Mouse (Mus musculus) CH12.LX (cell line): ENCODE results near the gene Hist1h3e. TPM values are rescaled to one million over a fixed set of nuclear protein-coding genes. Genes with fewer than 3 reads are reported as not detected.
A peak's percentile ranks its signal among the peaks of the same experiment; 100 is the strongest.

ENCODE experiments used
- DNase-seq: peaks from one replicate; pipeline ENCODE4 v3.0.0-alpha.2; 2013; ENCODE audit errors: extremely low read depth
- H3K27ac ChIP-seq: 2 replicates; pipeline ENCODE4 v1.5.1; 2012; ENCODE audit warnings: low read depth, mild to moderate bottlenecking, control low read depth, moderate library complexity; ENCODE audit not compliant: insufficient read depth
- H3K27me3 ChIP-seq: replicated peaks from 2 replicates; pipeline ENCODE3; 2012; ENCODE audit warnings: inconsistent platforms
- H3K36me3 ChIP-seq, 2 experiments: replicated peaks in 1 of 2; 2 replicates each; pipeline versions ENCODE3 to v1.6.1; 2012; ENCODE audit warnings: inconsistent platforms in 1 of 2, low read length in 1 of 2, mild to moderate bottlenecking in 1 of 2, mixed read lengths in 1 of 2, moderate library complexity in 1 of 2; ENCODE audit not compliant: control insufficient read depth in 1 of 2, insufficient read depth in 1 of 2
- H3K4me1 ChIP-seq, 2 experiments: 2 replicates each; pipeline ENCODE4 v1.6.1; 2012; ENCODE audit warnings: inconsistent platforms in 1 of 2, moderate library complexity in 1 of 2; ENCODE audit not compliant: insufficient read depth in 2 of 2, control insufficient read depth in 1 of 2
- H3K4me2 ChIP-seq: 2 replicates; pipeline ENCODE4 v1.6.1; 2012; ENCODE audit warnings: low read depth, mild to moderate bottlenecking, control low read depth; ENCODE audit not compliant: poor library complexity, insufficient read depth, severe bottlenecking
- H3K4me3 ChIP-seq, 3 experiments: fragments of 150-350 bp in 1 of 3; sonication (generic) in 1 of 3; replicated peaks in 1 of 3; 2 replicates each; pipeline versions ENCODE3 to v1.5.1; 2011 to 2012; ENCODE audit warnings: low read depth in 2 of 3, low read length in 2 of 3, mild to moderate bottlenecking in 2 of 3, moderate library complexity in 2 of 3, control low read depth in 1 of 3, improper control_type of control experiment in 1 of 3, inconsistent platforms in 1 of 3, mixed read lengths in 1 of 3; ENCODE audit not compliant: poor library complexity in 1 of 3
- H3K79me2 ChIP-seq: replicated peaks from 2 replicates; pipeline ENCODE4 v1.6.1; 2012; ENCODE audit warnings: mild to moderate bottlenecking, moderate library complexity; ENCODE audit not compliant: control insufficient read depth, poor library complexity, insufficient read depth, severe bottlenecking; ENCODE audit errors: extremely low read depth
- H3K9ac ChIP-seq: 2 replicates; pipeline ENCODE4 v1.6.1; 2012; ENCODE audit warnings: low read depth, mild to moderate bottlenecking, control low read depth, moderate library complexity; ENCODE audit not compliant: insufficient read depth
- H3K9me3 ChIP-seq: replicated peaks from 2 replicates; pipeline ENCODE3; 2012; ENCODE audit warnings: low read length, inconsistent platforms, mixed read lengths
- BHLHE40 ChIP-seq: IDR thresholded peaks from 2 replicates; pipeline ENCODE4 v1.6.1; 2011; ENCODE audit warnings: mild to moderate bottlenecking, low read depth, low read length, improper control_type of control experiment
- CHD1 ChIP-seq: IDR thresholded peaks from 2 replicates; pipeline ENCODE4 v1.6.1; 2012; ENCODE audit warnings: low read depth, low read length, improper control_type of control experiment, inconsistent platforms
- CHD2 ChIP-seq: IDR thresholded peaks from 2 replicates; pipeline ENCODE4 v1.6.1; 2011; ENCODE audit warnings: low read length, improper control_type of control experiment
- CTCF ChIP-seq, 2 experiments: IDR thresholded peaks in 1 of 2; conservative IDR thresholded peaks in 1 of 2; 2 replicates each; pipeline ENCODE4 v1.5.1; 2011 to 2012; ENCODE audit warnings: low read depth in 2 of 2, low read length in 2 of 2, improper control_type of control experiment in 1 of 2, inconsistent platforms in 1 of 2, mild to moderate bottlenecking in 1 of 2, moderate library complexity in 1 of 2
- E2F4 ChIP-seq: IDR thresholded peaks from 2 replicates; pipeline ENCODE4 v1.6.1; 2011; ENCODE audit warnings: low read depth, low read length, improper control_type of control experiment; ENCODE audit not compliant: insufficient replicate concordance
- ELF1 ChIP-seq: IDR thresholded peaks from 2 replicates; pipeline ENCODE4 v1.6.1; 2014; ENCODE audit warnings: low read depth, mild to moderate bottlenecking, inconsistent platforms, low read length, improper control_type of control experiment
- EP300 ChIP-seq: IDR thresholded peaks from 2 replicates; pipeline ENCODE4 v1.6.1; 2011; ENCODE audit warnings: low read length, improper control_type of control experiment
- ETS1 ChIP-seq: conservative IDR thresholded peaks from 2 replicates; pipeline ENCODE4 v1.6.1; 2012; ENCODE audit warnings: low read depth, mild to moderate bottlenecking, inconsistent platforms, low read length, improper control_type of control experiment, moderate library complexity
- GABPA ChIP-seq: IDR thresholded peaks from 2 replicates; pipeline ENCODE4 v1.6.1; 2012; ENCODE audit warnings: low read depth, low read length, improper control_type of control experiment, inconsistent platforms; ENCODE audit not compliant: insufficient replicate concordance
- HCFC1 ChIP-seq: IDR thresholded peaks from 2 replicates; pipeline ENCODE4 v1.6.1; 2012; ENCODE audit warnings: low read depth, mild to moderate bottlenecking, inconsistent platforms, low read length, improper control_type of control experiment
- IRF4 ChIP-seq: IDR thresholded peaks from 2 replicates; pipeline ENCODE4 v1.6.1; 2014; ENCODE audit warnings: low read depth, mild to moderate bottlenecking, inconsistent platforms, low read length, improper control_type of control experiment
- JUN ChIP-seq: IDR thresholded peaks from 2 replicates; pipeline ENCODE4 v1.6.1; 2011; ENCODE audit warnings: low read depth, mild to moderate bottlenecking, low read length, improper control_type of control experiment, moderate library complexity; ENCODE audit not compliant: insufficient read depth
- JUND ChIP-seq: conservative IDR thresholded peaks from 2 replicates; pipeline ENCODE4 v1.6.1; 2011; ENCODE audit warnings: low read depth, low read length, improper control_type of control experiment
- KAT2A ChIP-seq: IDR thresholded peaks from 2 replicates; pipeline ENCODE4 v1.6.1; 2012; ENCODE audit warnings: low read length, improper control_type of control experiment, inconsistent platforms; ENCODE audit not compliant: insufficient replicate concordance
- MAFK ChIP-seq: IDR thresholded peaks from 2 replicates; pipeline ENCODE4 v1.6.1; 2011; ENCODE audit warnings: low read length, improper control_type of control experiment; ENCODE audit not compliant: insufficient replicate concordance
- MAX ChIP-seq: IDR thresholded peaks from 2 replicates; pipeline ENCODE4 v1.6.1; 2011; ENCODE audit warnings: low read length, improper control_type of control experiment
- MAZ ChIP-seq: IDR thresholded peaks from 2 replicates; pipeline ENCODE4 v1.6.1; 2012; ENCODE audit warnings: low read depth, mild to moderate bottlenecking, inconsistent platforms, low read length, improper control_type of control experiment, moderate library complexity
- MEF2A ChIP-seq: IDR thresholded peaks from 2 replicates; pipeline ENCODE4 v1.6.1; 2014; ENCODE audit warnings: low read depth, mild to moderate bottlenecking, inconsistent platforms, low read length, improper control_type of control experiment, borderline replicate concordance
- MXI1 ChIP-seq: IDR thresholded peaks from 2 replicates; pipeline ENCODE4 v1.6.1; 2011; ENCODE audit warnings: mild to moderate bottlenecking, low read depth, low read length, improper control_type of control experiment
- MYC ChIP-seq: IDR thresholded peaks from 2 replicates; pipeline ENCODE4 v1.6.1; 2011; ENCODE audit warnings: low read depth, mild to moderate bottlenecking, improper control_type of control experiment, low read length
- NELFE ChIP-seq: IDR thresholded peaks from 2 replicates; pipeline ENCODE4 v1.6.1; 2011; ENCODE audit warnings: low read depth, low read length, improper control_type of control experiment
- NRF1 ChIP-seq: IDR thresholded peaks from 2 replicates; pipeline ENCODE4 v1.6.1; 2014; ENCODE audit warnings: low read depth, mild to moderate bottlenecking, inconsistent platforms, low read length, improper control_type of control experiment, moderate library complexity
- PAX5 ChIP-seq: IDR thresholded peaks from 2 replicates; pipeline ENCODE4 v1.6.1; 2012; ENCODE audit warnings: low read length, inconsistent platforms, mixed read lengths
- POLR2A ChIP-seq: IDR thresholded peaks from 2 replicates; pipeline ENCODE4 v1.6.1; 2011; ENCODE audit warnings: low read depth, mild to moderate bottlenecking, improper control_type of control experiment, low read length
- POLR2AphosphoS2 ChIP-seq: IDR thresholded peaks from 2 replicates; pipeline ENCODE4 v1.6.1; 2011; ENCODE audit warnings: low read depth, low read length, improper control_type of control experiment
- RAD21 ChIP-seq: IDR thresholded peaks from 2 replicates; pipeline ENCODE4 v1.6.1; 2011; ENCODE audit warnings: low read depth, mild to moderate bottlenecking, low read length, improper control_type of control experiment, moderate library complexity
- RCOR1 ChIP-seq: conservative IDR thresholded peaks from 2 replicates; pipeline ENCODE4 v1.6.1; 2012; ENCODE audit warnings: low read depth, mild to moderate bottlenecking, inconsistent platforms, low read length, improper control_type of control experiment
- SIN3A ChIP-seq: IDR thresholded peaks from 2 replicates; pipeline ENCODE4 v1.6.1; 2012; ENCODE audit warnings: low read length, improper control_type of control experiment, inconsistent platforms
- SMC3 ChIP-seq: IDR thresholded peaks from 2 replicates; pipeline ENCODE4 v1.6.1; 2011; ENCODE audit warnings: low read depth, low read length, improper control_type of control experiment
- TBP ChIP-seq: conservative IDR thresholded peaks from 2 replicates; pipeline ENCODE4 v1.6.1; 2011; ENCODE audit warnings: low read depth, low read length, improper control_type of control experiment
- TCF12 ChIP-seq: IDR thresholded peaks from 2 replicates; pipeline ENCODE4 v1.6.1; 2014; ENCODE audit warnings: low read depth, mild to moderate bottlenecking, inconsistent platforms, low read length, improper control_type of control experiment
- UBTF ChIP-seq: IDR thresholded peaks from 2 replicates; pipeline ENCODE4 v1.6.1; 2012; ENCODE audit warnings: low read depth, mild to moderate bottlenecking, inconsistent platforms, low read length, improper control_type of control experiment, moderate library complexity
- USF1 ChIP-seq: IDR thresholded peaks from 2 replicates; pipeline ENCODE4 v1.6.1; 2014; ENCODE audit warnings: low read depth, mild to moderate bottlenecking, inconsistent platforms, low read length, improper control_type of control experiment
- USF2 ChIP-seq: conservative IDR thresholded peaks from 2 replicates; pipeline ENCODE4 v1.6.1; 2011; ENCODE audit warnings: low read depth, low read length, improper control_type of control experiment
- ZC3H11A ChIP-seq: IDR thresholded peaks from 2 replicates; pipeline ENCODE4 v1.6.1; 2012; ENCODE audit warnings: low read depth, mild to moderate bottlenecking, inconsistent platforms, low read length, improper control_type of control experiment
- ZKSCAN1 ChIP-seq: IDR thresholded peaks from 2 replicates; pipeline ENCODE4 v1.6.1; 2012; ENCODE audit warnings: low read depth, inconsistent platforms, low read length, improper control_type of control experiment, borderline replicate concordance
- ZMIZ1 ChIP-seq: IDR thresholded peaks from 2 replicates; pipeline ENCODE4 v1.6.1; 2012; ENCODE audit warnings: low read depth, mild to moderate bottlenecking, inconsistent platforms, low read length, improper control_type of control experiment
- ZNF384 ChIP-seq: IDR thresholded peaks from 2 replicates; pipeline ENCODE4 v1.6.1; 2012; ENCODE audit warnings: low read depth, low read length, improper control_type of control experiment, inconsistent platforms
- dilution Hi-C: fragments of 300-500 bp; cut with MboI; formaldehyde crosslinking; loops from 2 replicates; pipeline ENCODE4 v1.14.3; 2020; ENCODE audit warnings: low sequenced_read_pairs; ENCODE audit not compliant: extremely low pct_unique_long_range_greater_than_20kb, extremely low pct_ligation_motif_present
- in situ Hi-C: fragments of 300-500 bp; cut with MboI; formaldehyde crosslinking; loops from 3 replicates; pipeline ENCODE4 v1.14.3; 2019; ENCODE audit warnings: low sequenced_read_pairs, low pct_ligation_motif_present, low pct_unique_long_range_greater_than_20kb, mixed read lengths
- polyA plus RNA-seq: library from polyadenylated mRNA; unstranded; fragments of >175 nt; gene quantifications from 2 replicates; pipeline ENCODE4 v1.2.1, GENCODE M21; 2012; ENCODE audit warnings: low read depth; ENCODE audit not compliant: insufficient read length
- total RNA-seq, 2 experiments: library from RNA; depleted of rRNA; stranded (reverse); fragments of 300-350 nt in 1 of 2; fragments of >200 nt in 1 of 2; gene quantifications; 2 replicates each; pipeline ENCODE4 v1.2.3; 2012 to 2014

Gene Hist1h3e
- total and polyA plus RNA-seq, 3 experiments: 3.1 to 1,484 (median 24.2) TPM

- in situ Hi-C loops: loop anchor here (25.0 kb wide), 1 partner anchor 1819 kb away; the partner anchor contains the start of gene Hist1h4j
- dilution Hi-C loops: no loop called here
- Histone ChIP-seq H3K27ac (peak overlapping the region; percentile 83), H3K36me3 (no peaks in the 10 kb centered on the region), H3K9me3 (no peaks in the 10 kb centered on the region), H3K79me2 (no peaks in the 10 kb centered on the region), H3K4me1 (peaks cover 4 to 23% of the 10 kb centered on the region in 2 experiments; a peak in 3 of 4 replicates), H3K9ac (peak overlapping the region; percentile 73), H3K4me3 (peak overlapping the region; percentile 22 to 54 (median 50)), H3K4me2 (peak overlapping the region; percentile 65), H3K27me3 (no peaks in the 10 kb centered on the region)
- no peak for TF ChIP-seq PAX5
- 0 out of 2 replicates have a peak, but pooled peaks have one; percentile 15 for TF ChIP-seq SMC3
- TF ChIP-seq EP300: no peak
- peak; percentile 96 for TF ChIP-seq TBP
- no peak; the same call in 1 of the 2 replicates for TF ChIP-seq TCF12
- no peak for TF ChIP-seq JUND
- TF ChIP-seq POLR2A: peak; percentile 97
- no peak for TF ChIP-seq CTCF (conservative IDR thresholded peaks at IDR 0.05 in 1 of 2, IDR thresholded peaks at IDR 0.05 in 1 of 2; ENCODE audit: low read depth in 2 of 2, low read length in 2 of 2)
- no peak; the same call in 1 of the 2 replicates for TF ChIP-seq SIN3A
- TF ChIP-seq RAD21: no peak
- TF ChIP-seq NRF1: no peak
- TF ChIP-seq ZNF384: peak; percentile 82
- no peak for TF ChIP-seq ZKSCAN1
- TF ChIP-seq GABPA: no peak
- TF ChIP-seq USF1: no peak
- TF ChIP-seq MAZ: peak; percentile 80; the same call in 1 of the 2 replicates
- TF ChIP-seq ZMIZ1: peak; percentile 99
- TF ChIP-seq POLR2AphosphoS2: peak; percentile 100
- TF ChIP-seq KAT2A: no peak
- TF ChIP-seq ZC3H11A: no peak
- no peak for TF ChIP-seq ETS1
- TF ChIP-seq UBTF: no peak
- TF ChIP-seq CHD2: peak; percentile 90; the same call in 1 of the 2 replicates
- TF ChIP-seq MYC: peak; percentile 74
- peak; percentile 91 for TF ChIP-seq NELFE
- TF ChIP-seq ELF1: 0 out of 2 replicates have a peak, but pooled peaks have one; percentile 44
- TF ChIP-seq CHD1: peak; percentile 97; the same call in 1 of the 2 replicates
- 0 out of 2 replicates have a peak, but pooled peaks have one; percentile 1 for TF ChIP-seq IRF4
- peak; percentile 80 for TF ChIP-seq MAX
- TF ChIP-seq MXI1: peak; percentile 5; the same call in 1 of the 2 replicates
- TF ChIP-seq USF2: no peak
- TF ChIP-seq E2F4: 0 out of 2 replicates have a peak, but pooled peaks have one; percentile 31
- 0 out of 2 replicates have a peak, but pooled peaks have one; percentile 49 for TF ChIP-seq MAFK
- TF ChIP-seq HCFC1: peak; percentile 53
- peak; percentile 48; the same call in 1 of the 2 replicates for TF ChIP-seq MEF2A
- peak; percentile 64; the same call in 1 of the 2 replicates for TF ChIP-seq BHLHE40
- peak; percentile 77; the same call in 1 of the 2 replicates for TF ChIP-seq RCOR1
- no peak for TF ChIP-seq JUN
- DNase-seq: peak; percentile 93
Measured at GRCm38 (mm10) chr13:23555839-23556416, 6.2 kb downstream of the Hist1h3e start.
